Mouse (Mus musculus): ENCODE measurements around the gene Arpc2. TPM values are rescaled to one million over a fixed set of nuclear protein-coding genes. Genes with fewer than 3 reads are reported as not detected.

The Arpc2 gene
- polyA plus RNA-seq (2012; rRNA removed) (193 and 230 TPM in 2 replicates), polyA plus RNA-seq (2014; fragmentation: Nextera tagmentation; extraction: Ambion mirVana) (344 and 345 TPM in 2 replicates)

GRCm38 (mm10) chr1:74235938-74236589, at the start of gene Arpc2:
Gene Arpc2 (plus strand): TSS chr1:74236084.
- Histone ChIP-seq H3K27ac (replicated peaks; ENCODE audit: low read depth, low read length) (peak within 1 kb of the TSS; percentile 81), H3K4me3 (replicated peaks; ENCODE audit: low read length) (peak within 1 kb of the TSS; percentile 99), H3K4me2 (replicated peaks; ENCODE audit: low read depth, low read length, severe bottlenecking) (peak within 1 kb of the TSS; percentile 74), H3K27me3 (ENCODE audit: control insufficient read depth, insufficient read depth, low read length) (no peaks in the 10 kb centered on the region), H3K9ac (ENCODE audit: low read depth, low read length, severe bottlenecking) (peak within 1 kb of the TSS; percentile 89), H3K36me3 (ENCODE audit: control insufficient read depth, insufficient read depth, low read length) (peaks cover 2% of the 10 kb centered on the region; the same call in 1 of the 2 replicates), H3K4me1 (ENCODE audit: control insufficient read depth, insufficient read depth, low read length) (peaks cover 20% of the 10 kb centered on the region), H3K9me3 (ENCODE audit: control insufficient read depth, low read length) (no peaks in the 10 kb centered on the region)
- DNase-seq (ENCODE audit: low spot score) (peak; percentile 91), ATAC-seq (ENCODE audit: low FRiP score, low read depth) (peak; percentile 95)
- WGBS: 2% methylated on average over 45 of the region's 55 CpGs
- TF ChIP-seq POLR2A (IDR thresholded peaks at IDR 0.05; ENCODE audit: borderline replicate concordance, extremely low read depth, insufficient read depth, insufficient read length): peak; percentile 66; the same call in 1 of the 2 replicates

- no peak for DNase-seq (ENCODE audit: low spot score)
- no peak for ATAC-seq (ENCODE audit: low FRiP score, low read depth)
- no peaks in the 10 kb centered on the region for H3K4me1 ChIP-seq (ENCODE audit: control insufficient read depth, insufficient read depth, low read length)
- H3K9me3 ChIP-seq (ENCODE audit: control insufficient read depth, low read length): no peaks in the 10 kb centered on the region
- TF ChIP-seq POLR2A (IDR thresholded peaks at IDR 0.05; ENCODE audit: borderline replicate concordance, extremely low read depth, insufficient read depth, insufficient read length): no peak
- H3K27ac ChIP-seq (replicated peaks; ENCODE audit: low read depth, low read length): no peak overlapping the region
- H3K27me3 ChIP-seq (ENCODE audit: control insufficient read depth, insufficient read depth, low read length): no peaks in the 10 kb centered on the region
- H3K4me2 ChIP-seq (replicated peaks; ENCODE audit: low read depth, low read length, severe bottlenecking): no peak overlapping the region
- WGBS: 86% methylated on average over 7 of the region's 7 CpGs
- no peak overlapping the region for H3K4me3 ChIP-seq (replicated peaks; ENCODE audit: low read length)
- no peak overlapping the region for H3K9ac ChIP-seq (ENCODE audit: low read depth, low read length, severe bottlenecking)
- no peaks in the 10 kb centered on the region for H3K36me3 ChIP-seq (ENCODE audit: control insufficient read depth, insufficient read depth, low read length)
These were observed 45.4 kb upstream of the Arpc2 start for GRCm38 (mm10) chr1:74190471-74190870.

- Histone ChIP-seq H3K4me2 (replicated peaks; ENCODE audit: low read depth, low read length, severe bottlenecking) (no peak overlapping the region), H3K9ac (ENCODE audit: low read depth, low read length, severe bottlenecking) (no peak overlapping the region), H3K27me3 (ENCODE audit: control insufficient read depth, insufficient read depth, low read length) (no peaks in the 10 kb centered on the region), H3K4me1 (ENCODE audit: control insufficient read depth, insufficient read depth, low read length) (no peaks in the 10 kb centered on the region), H3K4me3 (replicated peaks; ENCODE audit: low read length) (no peak overlapping the region), H3K27ac (replicated peaks; ENCODE audit: low read depth, low read length) (no peak overlapping the region), H3K36me3 (ENCODE audit: control insufficient read depth, insufficient read depth, low read length) (no peaks in the 10 kb centered on the region), H3K9me3 (ENCODE audit: control insufficient read depth, low read length) (no peaks in the 10 kb centered on the region)
- TF ChIP-seq POLR2A (IDR thresholded peaks at IDR 0.05; ENCODE audit: borderline replicate concordance, extremely low read depth, insufficient read depth, insufficient read length): no peak
- 86% methylated on average over 2 of the region's 2 CpGs for WGBS
- DNase-seq (ENCODE audit: low spot score) (no peak), ATAC-seq (ENCODE audit: low FRiP score, low read depth) (no peak)
These were observed 43.2 kb upstream of the Arpc2 start for GRCm38 (mm10) chr1:74192711-74193110.

- Histone ChIP-seq H3K4me3 (replicated peaks; ENCODE audit: low read length) (no peak within 1 kb of the TSS), H3K27ac (replicated peaks; ENCODE audit: low read depth, low read length) (no peak within 1 kb of the TSS), H3K4me1 (ENCODE audit: control insufficient read depth, insufficient read depth, low read length) (no peaks in the 10 kb centered on the region), H3K4me2 (replicated peaks; ENCODE audit: low read depth, low read length, severe bottlenecking) (no peak within 1 kb of the TSS), H3K27me3 (ENCODE audit: control insufficient read depth, insufficient read depth, low read length) (no peaks in the 10 kb centered on the region), H3K9ac (ENCODE audit: low read depth, low read length, severe bottlenecking) (no peak within 1 kb of the TSS), H3K36me3 (ENCODE audit: control insufficient read depth, insufficient read depth, low read length) (no peaks in the 10 kb centered on the region), H3K9me3 (ENCODE audit: control insufficient read depth, low read length) (no peaks in the 10 kb centered on the region)
- DNase-seq (ENCODE audit: low spot score) (no peak), ATAC-seq (ENCODE audit: low FRiP score, low read depth) (no peak)
- 62% methylated on average over 8 of the region's 8 CpGs for WGBS
- no peak for TF ChIP-seq POLR2A (IDR thresholded peaks at IDR 0.05; ENCODE audit: borderline replicate concordance, extremely low read depth, insufficient read depth, insufficient read length)
These were observed 41.4 kb upstream of the Arpc2 start, which contains the start of gene Cxcr1 for GRCm38 (mm10) chr1:74194445-74194844. Gene Cxcr1 (minus strand): TSS chr1:74194631.

GRCm38 (mm10) chr1:74195961-74196360, 39.9 kb upstream of the Arpc2 start:
- Histone ChIP-seq H3K9ac (ENCODE audit: low read depth, low read length, severe bottlenecking) (no peak overlapping the region), H3K27me3 (ENCODE audit: control insufficient read depth, insufficient read depth, low read length) (no peaks in the 10 kb centered on the region), H3K4me1 (ENCODE audit: control insufficient read depth, insufficient read depth, low read length) (no peaks in the 10 kb centered on the region), H3K4me2 (replicated peaks; ENCODE audit: low read depth, low read length, severe bottlenecking) (no peak overlapping the region), H3K9me3 (ENCODE audit: control insufficient read depth, low read length) (no peaks in the 10 kb centered on the region), H3K4me3 (replicated peaks; ENCODE audit: low read length) (no peak overlapping the region), H3K36me3 (ENCODE audit: control insufficient read depth, insufficient read depth, low read length) (no peaks in the 10 kb centered on the region), H3K27ac (replicated peaks; ENCODE audit: low read depth, low read length) (no peak overlapping the region)
- WGBS: 47% methylated on average over 7 of the region's 7 CpGs
- DNase-seq (ENCODE audit: low spot score): no peak
- TF ChIP-seq POLR2A (IDR thresholded peaks at IDR 0.05; ENCODE audit: borderline replicate concordance, extremely low read depth, insufficient read depth, insufficient read length): no peak
- no peak for ATAC-seq (ENCODE audit: low FRiP score, low read depth)

Data from limb, embryonic 14.5 days (tissue).